Mouse (Mus musculus) hindbrain, embryonic 10.5 days (tissue): ENCODE data around the gene Gm42906. TPM values are rescaled to one million over a fixed set of nuclear protein-coding genes. Genes with fewer than 3 reads are reported as not detected.

ENCODE experiments used
- DNase-seq: peaks from one replicate; pipeline ENCODE4 v3.0.0-alpha.2; 2017; ENCODE audit warnings: low spot score
- H3K27ac ChIP-seq: fragments of 300-500 bp; sonication (generic); 2 replicates; pipeline ENCODE4 v1.5.1; 2016; ENCODE audit warnings: mild to moderate bottlenecking, moderate library complexity
- H3K27me3 ChIP-seq: fragments of 300-500 bp; sonication (generic); 2 replicates; pipeline ENCODE4 v1.6.1; 2016; ENCODE audit warnings: mild to moderate bottlenecking; ENCODE audit not compliant: poor library complexity, insufficient read depth, severe bottlenecking
- H3K36me3 ChIP-seq: fragments of 300-500 bp; sonication (generic); 2 replicates; pipeline ENCODE4 v1.6.1; 2016; ENCODE audit warnings: mild to moderate bottlenecking, moderate library complexity
- H3K4me1 ChIP-seq: fragments of 300-500 bp; sonication (generic); replicated peaks from 2 replicates; pipeline ENCODE4 v1.6.1; 2016; ENCODE audit warnings: mild to moderate bottlenecking
- H3K4me3 ChIP-seq: fragments of 300-500 bp; sonication (generic); 2 replicates; pipeline ENCODE4 v1.5.1; 2016; ENCODE audit warnings: mild to moderate bottlenecking, moderate library complexity
- H3K9me3 ChIP-seq: fragments of 300-500 bp; sonication (generic); 2 replicates; pipeline ENCODE4 v1.6.1; 2016; ENCODE audit warnings: mild to moderate bottlenecking, moderate library complexity
- WGBS: fragments of 180-500 bp; shearing (Covaris S2); methylation state at CpG from one replicate; pipeline ENCODE4 v1.1.7; 2016; 5-methylcytosine and 5-hydroxymethylcytosine counted together
- polyA plus RNA-seq: library from polyadenylated mRNA; unstranded; fragments of >200 nt; fragmentation: Nextera tagmentation; extraction: Ambion mirVana; gene quantifications from 2 replicates; pipeline ENCODE4 v1.2.1, GENCODE M21; 2016

The Gm42906 gene
- polyA plus RNA-seq, 1 experiment from 2014 or later, result not detected

- Histone ChIP-seq H3K36me3 (peaks cover 20% of the 10 kb centered on the region), H3K4me1 (peaks cover 14% of the 10 kb centered on the region), H3K27ac (no peak overlapping the region; the same call in 1 of the 2 replicates), H3K4me3 (no peak overlapping the region), H3K9me3 (peaks cover 11% of the 10 kb centered on the region), H3K27me3 (no peaks in the 10 kb centered on the region)
- no peak for DNase-seq
- WGBS, result 77% methylated on average over 12 of the region's 12 CpGs
These were observed 367.5 kb downstream of the Gm42906 start for GRCm38 (mm10) chr5:151060476-151060875.

- 86% methylated on average over 5 of the region's 5 CpGs for WGBS
- Histone ChIP-seq H3K27ac (no peak overlapping the region), H3K4me1 (peaks cover 16% of the 10 kb centered on the region), H3K27me3 (no peaks in the 10 kb centered on the region), H3K4me3 (no peak overlapping the region), H3K36me3 (peaks cover 20% of the 10 kb centered on the region), H3K9me3 (peaks cover 11% of the 10 kb centered on the region)
- no peak for DNase-seq
These were observed 368.2 kb downstream of the Gm42906 start for GRCm38 (mm10) chr5:151059772-151060171.

GRCm38 (mm10) chr5:151059352-151059751, 368.6 kb downstream of the Gm42906 start:
- Histone ChIP-seq H3K27ac (0 out of 2 replicates have a peak overlapping the region, but pooled peaks have one; percentile 23), H3K27me3 (no peaks in the 10 kb centered on the region), H3K4me3 (no peak overlapping the region), H3K4me1 (peaks cover 21% of the 10 kb centered on the region), H3K36me3 (peaks cover 20% of the 10 kb centered on the region), H3K9me3 (peaks cover 11% of the 10 kb centered on the region)
- no peak for DNase-seq
- 88% methylated on average over 10 of the region's 10 CpGs for WGBS

- no peak overlapping the region for H3K4me3 ChIP-seq
- H3K36me3 ChIP-seq, result peaks cover 13% of the 10 kb centered on the region
- peaks cover 26% of the 10 kb centered on the region for H3K4me1 ChIP-seq
- 96% methylated on average over 5 of the region's 5 CpGs for WGBS
- H3K27ac ChIP-seq, result no peak overlapping the region
- H3K9me3 ChIP-seq, result peaks cover 10% of the 10 kb centered on the region
- no peaks in the 10 kb centered on the region for H3K27me3 ChIP-seq
- DNase-seq, result no peak
These were observed 370.2 kb downstream of the Gm42906 start for GRCm38 (mm10) chr5:151057716-151058115.

- Histone ChIP-seq H3K4me3 (no peak overlapping the region), H3K27me3 (no peaks in the 10 kb centered on the region), H3K9me3 (peaks cover 7% of the 10 kb centered on the region; the same call in 1 of the 2 replicates), H3K27ac (peak overlapping the region; percentile 45), H3K4me1 (peaks cover 26% of the 10 kb centered on the region), H3K36me3 (peaks cover 10% of the 10 kb centered on the region)
- WGBS, result 71% methylated on average over 6 of the region's 6 CpGs
- no peak for DNase-seq
These were observed 371.1 kb downstream of the Gm42906 start for GRCm38 (mm10) chr5:151056920-151057294.

GRCm38 (mm10) chr5:151056255-151056919, 371.6 kb downstream of the Gm42906 start:
- Histone ChIP-seq H3K36me3 (peaks cover 6% of the 10 kb centered on the region), H3K27me3 (no peaks in the 10 kb centered on the region), H3K4me1 (peaks cover 26% of the 10 kb centered on the region), H3K27ac (peak overlapping the region; percentile 45; the same call in 1 of the 2 replicates), H3K9me3 (0 out of 2 replicates have a peak, but pooled peaks cover 5% of the 10 kb centered on the region), H3K4me3 (no peak overlapping the region)
- WGBS, result 78% methylated on average over 12 of the region's 12 CpGs
- DNase-seq, result no peak

DNA sequence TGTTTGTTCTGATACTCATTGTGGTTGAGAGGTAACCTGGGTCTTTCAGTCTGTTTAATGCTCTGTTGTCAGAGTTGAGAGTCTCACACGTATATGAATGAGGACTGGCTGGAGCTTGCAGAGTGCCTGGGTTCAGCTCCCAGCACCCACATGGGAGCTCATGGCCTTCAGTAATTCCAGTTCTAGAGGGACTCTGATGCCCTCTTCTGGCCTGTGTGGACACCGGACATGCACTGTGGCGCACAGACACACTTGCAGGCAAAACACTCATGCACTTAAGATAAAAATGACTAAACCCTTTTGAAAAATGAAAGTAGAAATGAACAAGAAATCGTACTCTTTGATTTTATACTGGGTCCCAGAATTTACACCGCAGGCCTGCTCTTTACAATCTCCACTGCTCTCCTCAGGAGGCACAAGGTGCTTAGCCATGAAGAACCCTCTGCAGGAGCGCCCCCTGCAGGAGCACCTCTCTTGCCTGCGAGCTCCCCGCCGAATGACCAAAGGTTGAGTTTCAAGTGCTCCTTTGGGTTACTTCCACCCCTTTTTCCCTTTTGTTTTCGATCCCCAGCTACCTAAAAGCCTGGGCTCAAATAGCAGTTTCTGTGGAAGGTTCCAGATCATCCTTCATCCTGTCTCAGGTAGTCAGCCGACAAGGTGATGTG, 372.4 kb downstream of the Gm42906 start:
- Histone ChIP-seq H3K36me3 (peaks cover 6% of the 10 kb centered on the region), H3K4me1 (peaks cover 23% of the 10 kb centered on the region), H3K27me3 (no peaks in the 10 kb centered on the region), H3K9me3 (0 out of 2 replicates have a peak, but pooled peaks cover 5% of the 10 kb centered on the region), H3K4me3 (no peak overlapping the region), H3K27ac (no peak overlapping the region)
- 93% methylated on average over 11 of the region's 11 CpGs for WGBS
- no peak for DNase-seq

DNA sequence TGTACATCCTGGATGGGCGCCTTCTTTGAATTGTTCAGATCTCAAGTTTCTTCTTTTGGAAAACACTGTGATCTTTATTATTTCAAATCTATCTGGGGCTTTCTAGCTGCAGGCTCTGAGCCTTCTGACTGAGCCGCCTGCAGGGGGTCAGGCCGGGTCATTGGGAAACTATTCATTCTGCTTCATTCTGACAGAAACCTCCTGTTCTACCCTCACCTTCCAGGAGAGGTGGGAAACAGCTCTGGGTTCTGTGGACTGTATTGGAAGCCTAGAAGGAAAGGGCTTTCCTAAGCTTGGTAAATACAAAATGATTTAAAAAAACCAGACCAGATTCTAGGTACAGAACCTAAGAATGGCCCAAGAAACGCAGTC, 373.2 kb downstream of the Gm42906 start:
- Histone ChIP-seq H3K36me3 (peaks cover 9% of the 10 kb centered on the region), H3K27me3 (no peaks in the 10 kb centered on the region), H3K9me3 (0 out of 2 replicates have a peak, but pooled peaks cover 5% of the 10 kb centered on the region), H3K27ac (peak overlapping the region; percentile 9; the same call in 1 of the 2 replicates), H3K4me3 (no peak overlapping the region), H3K4me1 (peaks cover 20% of the 10 kb centered on the region)
- 33% methylated on average over 4 of the region's 4 CpGs for WGBS
- peak; percentile 42 for DNase-seq

DNA sequence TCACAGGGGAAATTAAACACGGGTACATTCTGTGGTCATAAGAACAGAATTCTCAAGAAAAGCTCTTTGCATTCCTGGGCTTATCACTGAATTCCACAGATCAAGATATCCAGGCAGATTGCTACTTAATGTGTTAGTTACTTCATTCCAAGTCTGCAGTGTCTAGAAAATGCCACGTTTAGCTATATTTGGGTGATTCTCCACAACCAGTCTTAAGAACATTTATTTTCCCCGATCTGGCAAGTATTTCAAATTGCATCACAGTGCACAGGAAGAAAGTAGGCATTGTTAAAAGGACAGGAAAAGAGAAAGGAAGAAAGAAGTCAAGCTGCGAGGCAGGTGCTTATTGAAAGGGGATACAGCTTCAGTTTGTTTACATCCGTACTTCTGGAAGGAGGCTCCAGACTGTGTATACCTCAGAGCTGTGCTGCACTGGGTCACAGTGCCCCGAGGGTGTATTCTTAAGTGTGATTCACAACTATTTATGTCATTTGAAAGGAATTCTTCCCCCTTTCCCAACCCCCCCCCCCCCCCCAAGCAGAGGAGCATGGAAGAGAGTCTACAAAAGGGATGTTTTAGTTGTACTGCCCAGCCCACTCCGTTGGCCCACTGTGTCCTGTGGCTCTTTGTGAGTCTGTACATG, 373.7 kb downstream of the Gm42906 start:
- Histone ChIP-seq H3K27ac (no peak overlapping the region; the same call in 1 of the 2 replicates), H3K9me3 (0 out of 2 replicates have a peak, but pooled peaks cover 5% of the 10 kb centered on the region), H3K36me3 (peaks cover 9% of the 10 kb centered on the region), H3K4me1 (peaks cover 20% of the 10 kb centered on the region), H3K4me3 (no peak overlapping the region), H3K27me3 (no peaks in the 10 kb centered on the region)
- no peak for DNase-seq
- WGBS, result 34% methylated on average over 7 of the region's 7 CpGs

DNA sequence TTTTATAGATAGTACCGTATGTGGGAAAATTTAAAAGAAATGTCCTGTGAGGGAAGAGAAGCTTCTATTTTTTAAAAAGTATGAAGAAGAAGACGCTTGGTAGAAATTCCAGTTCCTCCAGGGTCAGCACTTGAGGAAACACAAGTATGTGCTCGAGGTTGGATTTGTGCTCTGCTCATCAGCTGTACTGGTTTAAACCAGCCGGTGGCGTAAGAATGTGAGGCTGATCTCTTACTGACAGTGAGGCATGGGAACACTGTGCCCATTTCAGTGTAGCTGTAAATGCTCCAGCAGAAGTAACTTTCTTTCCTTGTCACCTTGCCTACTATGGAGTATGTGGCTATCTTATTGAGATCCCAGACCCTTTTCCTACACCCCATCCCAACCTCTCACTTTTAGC, 374.8 kb downstream of the Gm42906 start:
- DNase-seq, result no peak
- Histone ChIP-seq H3K4me3 (no peak overlapping the region), H3K36me3 (peaks cover 9% of the 10 kb centered on the region), H3K4me1 (peaks cover 20% of the 10 kb centered on the region), H3K9me3 (0 out of 2 replicates have a peak, but pooled peaks cover 5% of the 10 kb centered on the region), H3K27ac (no peak overlapping the region), H3K27me3 (no peaks in the 10 kb centered on the region)
- 93% methylated on average over 5 of the region's 5 CpGs for WGBS

GRCm38 (mm10) chr5:151052331-151052730, 375.6 kb downstream of the Gm42906 start:
- Histone ChIP-seq H3K9me3 (0 out of 2 replicates have a peak, but pooled peaks cover 5% of the 10 kb centered on the region), H3K27ac (no peak overlapping the region), H3K36me3 (peaks cover 9% of the 10 kb centered on the region), H3K4me1 (peaks cover 20% of the 10 kb centered on the region), H3K27me3 (no peaks in the 10 kb centered on the region), H3K4me3 (no peak overlapping the region)
- DNase-seq, result no peak
- 97% methylated on average over 8 of the region's 8 CpGs for WGBS

- Histone ChIP-seq H3K4me1 (no peaks in the 10 kb centered on the region), H3K9me3 (0 out of 2 replicates have a peak, but pooled peaks cover 5% of the 10 kb centered on the region), H3K27me3 (no peaks in the 10 kb centered on the region), H3K36me3 (peaks cover 19% of the 10 kb centered on the region), H3K4me3 (no peak overlapping the region), H3K27ac (no peak overlapping the region)
- 91% methylated on average over 12 of the region's 12 CpGs for WGBS
- DNase-seq, result no peak
These were observed 380.5 kb downstream of the Gm42906 start for GRCm38 (mm10) chr5:151047488-151047887.

GRCm38 (mm10) chr5:151046917-151047316, 381.0 kb downstream of the Gm42906 start:
- DNase-seq, result no peak
- 81% methylated on average over 7 of the region's 7 CpGs for WGBS
- Histone ChIP-seq H3K36me3 (peaks cover 14% of the 10 kb centered on the region), H3K4me3 (no peak overlapping the region), H3K9me3 (0 out of 2 replicates have a peak, but pooled peaks cover under 1% of the 10 kb centered on the region), H3K4me1 (no peaks in the 10 kb centered on the region), H3K27ac (no peak overlapping the region), H3K27me3 (no peaks in the 10 kb centered on the region)
